Mouse (Mus musculus) adrenal gland, adult 2 months (tissue): ENCODE results near the gene Cops6. TPM values are rescaled to one million over a fixed set of nuclear protein-coding genes. Genes with fewer than 3 reads are reported as not detected.
A peak's percentile ranks its signal among the peaks of the same experiment; 100 is the strongest.

ENCODE experiments used
- DNase-seq: peaks from one replicate; pipeline ENCODE4 v3.0.0; 2021
- microRNA-seq, 2 experiments: library from miRNA; unstranded; fragments of <30 nt; microRNA quantifications; one replicate each; pipeline ENCODE4 v1.2.0; 2021
- polyA plus RNA-seq: library from polyadenylated mRNA; depleted of rRNA; stranded (reverse); fragments of >200 nt; gene quantifications from 2 replicates; pipeline ENCODE4 v1.2.3, GENCODE M21; 2012; rRNA removed
- total RNA-seq, 2 experiments: library from RNA; stranded (reverse); gene quantifications; 2 replicates each; pipeline ENCODE4 v1.2.3; 2021

Cops6 gene
- total and polyA plus RNA-seq, 3 experiments, result 49.2 to 160 (median 132) TPM

GRCm38 (mm10) chr5:138186950-138187638, 26.2 kb downstream of the Cops6 start, which contains the start of the genes Taf6 and Cnpy4:
TSS of gene Taf6 (minus strand) at chr5:138187451.
TSS of gene Cnpy4 (plus strand) at chr5:138187485.
- peak; percentile 86 for DNase-seq

GRCm38 (mm10) chr5:138187661-138188306, 26.9 kb downstream of the Cops6 start:
- DNase-seq, result peak; percentile 83

- DNase-seq, result peak; percentile 91
These were observed 33.2 kb downstream of the Cops6 start, which contains the start of gene Mblac1 for GRCm38 (mm10) chr5:138193771-138194727. TSS of gene Mblac1 (plus strand) at chr5:138194314.

- no peak for DNase-seq
These were observed 34.0 kb downstream of the Cops6 start for GRCm38 (mm10) chr5:138194755-138195345.

GRCm38 (mm10) chr5:138195463-138195862, 34.6 kb downstream of the Cops6 start:
- DNase-seq, result no peak

- DNase-seq, result peak; percentile 69
These were observed 38.7 kb downstream of the Cops6 start for GRCm38 (mm10) chr5:138199576-138199975.

GRCm38 (mm10) chr5:138202086-138202485, 41.2 kb downstream of the Cops6 start:
- no peak for DNase-seq

GRCm38 (mm10) chr5:138207253-138207652, 46.4 kb downstream of the Cops6 start:
- DNase-seq, result peak; percentile 45

GRCm38 (mm10) chr5:138207873-138208272, 47.0 kb downstream of the Cops6 start:
- DNase-seq, result no peak

Small RNA genes within 50 kb of the gene (microRNA-seq; reads per million reads assigned to microRNA genes)
- gene Mir106b (754 to 950 reads per million in 2 experiments), gene Mir25 (220 to 244 reads per million in 2 experiments), gene Mir93 (2,301 to 2,408 reads per million in 2 experiments)

Other genes with a start within 250 kb of the Cops6 start
- gene Cyp3a13, start 239.5 kb upstream of the Cops6 start, total RNA-seq, result under 1 TPM in 1 of 2 experiments, not detected in 1; 0.58 TPM
- not detected in 2 replicates for gene Cyp3a13, start 239.5 kb upstream of the Cops6 start, polyA plus RNA-seq
- gene Gjc3, start 198.0 kb upstream of the Cops6 start, total RNA-seq, result under 1 TPM; 0.06 to 0.38 TPM
- gene Gjc3, start 198.0 kb upstream of the Cops6 start, polyA plus RNA-seq, result 0.03 and 0.19 TPM in 2 replicates
- 1 to 10 TPM in 1 of 2 experiments, under 1 TPM in 1; 0.83 to 4.2 TPM for gene Azgp1, start 179.6 kb upstream of the Cops6 start, total RNA-seq
- gene Azgp1, start 179.6 kb upstream of the Cops6 start, polyA plus RNA-seq, result 0.18 and 0.72 TPM in 2 replicates
- not detected for gene Smok3a, start 139.8 kb upstream of the Cops6 start, total RNA-seq
- gene Smok3a, start 139.8 kb upstream of the Cops6 start, polyA plus RNA-seq, result not detected in 2 replicates
- not detected for gene Smok3b, start 139.6 kb upstream of the Cops6 start, total RNA-seq
- gene Smok3b, start 139.6 kb upstream of the Cops6 start, polyA plus RNA-seq, result not detected in 2 replicates
- gene Smok3c, start 107.9 kb upstream of the Cops6 start, total RNA-seq, result not detected
- not detected in 2 replicates for gene Smok3c, start 107.9 kb upstream of the Cops6 start, polyA plus RNA-seq
- gene Zkscan1, start 76.0 kb upstream of the Cops6 start, total RNA-seq, result 10 to 100 TPM; 33.9 to 40.2 TPM
- 2.7 and 3.4 TPM in 2 replicates for gene Zkscan1, start 76.0 kb upstream of the Cops6 start, polyA plus RNA-seq
- gene Zscan21, start 44.2 kb upstream of the Cops6 start, total RNA-seq, result 10 to 100 TPM; 14.8 to 16.7 TPM
- 4.0 and 5.3 TPM in 2 replicates for gene Zscan21, start 44.2 kb upstream of the Cops6 start, polyA plus RNA-seq
- gene Zfp113, start 5.3 kb upstream of the Cops6 start, total RNA-seq, result 10 to 100 TPM; 11.0 to 11.5 TPM
- gene Zfp113, start 5.3 kb upstream of the Cops6 start, polyA plus RNA-seq, result 6.2 and 10.5 TPM in 2 replicates
- 10 to 100 TPM; 19.4 to 20.1 TPM for gene Ap4m1, start 10.9 kb downstream of the Cops6 start, total RNA-seq
- gene Ap4m1, start 10.9 kb downstream of the Cops6 start, polyA plus RNA-seq, result 24.9 and 27.7 TPM in 2 replicates
- 10 to 100 TPM; 22.8 to 23.1 TPM for gene Mcm7, start 11.4 kb downstream of the Cops6 start, total RNA-seq
- gene Mcm7, start 11.4 kb downstream of the Cops6 start, polyA plus RNA-seq, result 17.9 and 21.6 TPM in 2 replicates
- gene Taf6, start 26.4 kb downstream of the Cops6 start, total RNA-seq, result 10 to 100 TPM; 41.7 to 44.7 TPM
- gene Taf6, start 26.4 kb downstream of the Cops6 start, polyA plus RNA-seq, result 63.3 and 72.2 TPM in 2 replicates
- 10 to 100 TPM; 18.1 to 28.7 TPM for gene Cnpy4, start 26.4 kb downstream of the Cops6 start, total RNA-seq
- gene Cnpy4, start 26.4 kb downstream of the Cops6 start, polyA plus RNA-seq, result 0.68 and 1.1 TPM in 2 replicates
- gene Mblac1, start 33.2 kb downstream of the Cops6 start, total RNA-seq, result 10 to 100 TPM in 1 of 2 experiments, 1 to 10 TPM in 1; 5.0 to 11.9 TPM
- gene Mblac1, start 33.2 kb downstream of the Cops6 start, polyA plus RNA-seq, result 9.6 and 11.1 TPM in 2 replicates
- under 1 TPM; 0.29 to 0.66 TPM for gene Nxpe5, start 64.8 kb downstream of the Cops6 start, total RNA-seq
- gene Nxpe5, start 64.8 kb downstream of the Cops6 start, polyA plus RNA-seq, result 0.17 and 0.20 TPM in 2 replicates
- 10 to 100 TPM; 72.3 to 99.9 TPM for gene Lamtor4, start 94.4 kb downstream of the Cops6 start, total RNA-seq
- 184 and 189 TPM in 2 replicates for gene Lamtor4, start 94.4 kb downstream of the Cops6 start, polyA plus RNA-seq
- 10 to 100 TPM; 24.3 to 28.4 TPM for gene BC037034, start 103.0 kb downstream of the Cops6 start, total RNA-seq
- 93.4 and 115 TPM in 2 replicates for gene BC037034, start 103.0 kb downstream of the Cops6 start, polyA plus RNA-seq
- gene Gal3st4, start 111.8 kb downstream of the Cops6 start, total RNA-seq, result under 1 TPM; 0.12 to 0.28 TPM
- 0.07 TPM in 2 replicates for gene Gal3st4, start 111.8 kb downstream of the Cops6 start, polyA plus RNA-seq
- not detected for gene Gm43720, start 118.9 kb downstream of the Cops6 start, total RNA-seq
- gene Gm43720, start 118.9 kb downstream of the Cops6 start, polyA plus RNA-seq, result not detected in 2 replicates
- under 1 TPM; 0.35 to 0.63 TPM for gene Gpc2, start 118.9 kb downstream of the Cops6 start, total RNA-seq
- 2.3 and 3.1 TPM in 2 replicates for gene Gpc2, start 118.9 kb downstream of the Cops6 start, polyA plus RNA-seq
- gene Stag3, start 119.2 kb downstream of the Cops6 start, total RNA-seq, result under 1 TPM in 1 of 2 experiments, not detected in 1; 0.06 TPM
- 0.68 TPM in 1 of 2 replicates, not detected in the other for gene Stag3, start 119.2 kb downstream of the Cops6 start, polyA plus RNA-seq
- gene Pvrig, start 180.9 kb downstream of the Cops6 start, total RNA-seq, result under 1 TPM in 1 of 2 experiments, not detected in 1; 0.55 TPM
- gene Pvrig, start 180.9 kb downstream of the Cops6 start, polyA plus RNA-seq, result 0.09 and 0.10 TPM in 2 replicates